Mouse (Mus musculus) limb, embryonic 10.5 days (tissue): ENCODE results near the gene Gm5129. TPM values are rescaled to one million over a fixed set of nuclear protein-coding genes. Genes with fewer than 3 reads are reported as not detected.

Source experiments
- DNase-seq: peaks from one replicate; pipeline ENCODE4 v3.0.0-alpha.2; 2017; ENCODE audit warnings: low spot score
- H3K27ac ChIP-seq: fragments of 300-500 bp; sonication (generic); 2 replicates; pipeline ENCODE4 v1.5.1; 2016; ENCODE audit warnings: mild to moderate bottlenecking
- H3K27me3 ChIP-seq: fragments of 300-500 bp; sonication (generic); 2 replicates; pipeline ENCODE4 v1.6.1; 2016; ENCODE audit warnings: low read depth, mild to moderate bottlenecking; ENCODE audit not compliant: poor library complexity, severe bottlenecking
- H3K36me3 ChIP-seq: fragments of 300-500 bp; sonication (generic); 2 replicates; pipeline ENCODE4 v1.6.1; 2016; ENCODE audit warnings: mild to moderate bottlenecking, moderate library complexity
- H3K4me1 ChIP-seq: fragments of 300-500 bp; sonication (generic); 2 replicates; pipeline ENCODE4 v1.6.1; 2016
- H3K4me3 ChIP-seq: fragments of 300-500 bp; sonication (generic); 2 replicates; pipeline ENCODE4 v1.5.1; 2016; ENCODE audit warnings: mild to moderate bottlenecking, moderate library complexity
- H3K9me3 ChIP-seq: fragments of 300-500 bp; sonication (generic); replicated peaks from 2 replicates; pipeline ENCODE4 v1.6.1; 2016; ENCODE audit warnings: mild to moderate bottlenecking
- WGBS: fragments of 180-500 bp; shearing (Covaris S2); methylation state at CpG from one replicate; pipeline ENCODE4 v1.1.7; 2016; 5-methylcytosine and 5-hydroxymethylcytosine counted together
- polyA plus RNA-seq: library from polyadenylated mRNA; unstranded; fragments of >200 nt; fragmentation: Nextera tagmentation; extraction: Ambion mirVana; gene quantifications from 2 replicates; pipeline ENCODE4 v1.2.1, GENCODE M21; 2016

Gm5129 gene
- polyA plus RNA-seq, 1 experiment from 2014 or later = 0.86 TPM

GRCm38 (mm10) chr5:29708258-29708657, 27.5 kb downstream of the Gm5129 start:
- WGBS = 17% methylated on average over 5 of the region's 5 CpGs
- DNase-seq = no peak
- no peak overlapping the region for H3K27ac ChIP-seq
- peaks cover 12% of the 10 kb centered on the region; the same call in 1 of the 2 replicates for H3K4me1 ChIP-seq
- H3K4me3 ChIP-seq = no peak overlapping the region
- H3K27me3 ChIP-seq = no peaks in the 10 kb centered on the region
- H3K9me3 ChIP-seq = no peaks in the 10 kb centered on the region
- H3K36me3 ChIP-seq = no peaks in the 10 kb centered on the region

GRCm38 (mm10) chr5:29707241-29707640, 28.5 kb downstream of the Gm5129 start:
- WGBS = 91% methylated on average over 4 of the region's 4 CpGs
- Histone ChIP-seq H3K4me3 (no peak overlapping the region), H3K36me3 (no peaks in the 10 kb centered on the region), H3K27me3 (no peaks in the 10 kb centered on the region), H3K4me1 (peaks cover 10% of the 10 kb centered on the region; the same call in 1 of the 2 replicates), H3K9me3 (no peaks in the 10 kb centered on the region), H3K27ac (no peak overlapping the region)
- DNase-seq = no peak

DNA sequence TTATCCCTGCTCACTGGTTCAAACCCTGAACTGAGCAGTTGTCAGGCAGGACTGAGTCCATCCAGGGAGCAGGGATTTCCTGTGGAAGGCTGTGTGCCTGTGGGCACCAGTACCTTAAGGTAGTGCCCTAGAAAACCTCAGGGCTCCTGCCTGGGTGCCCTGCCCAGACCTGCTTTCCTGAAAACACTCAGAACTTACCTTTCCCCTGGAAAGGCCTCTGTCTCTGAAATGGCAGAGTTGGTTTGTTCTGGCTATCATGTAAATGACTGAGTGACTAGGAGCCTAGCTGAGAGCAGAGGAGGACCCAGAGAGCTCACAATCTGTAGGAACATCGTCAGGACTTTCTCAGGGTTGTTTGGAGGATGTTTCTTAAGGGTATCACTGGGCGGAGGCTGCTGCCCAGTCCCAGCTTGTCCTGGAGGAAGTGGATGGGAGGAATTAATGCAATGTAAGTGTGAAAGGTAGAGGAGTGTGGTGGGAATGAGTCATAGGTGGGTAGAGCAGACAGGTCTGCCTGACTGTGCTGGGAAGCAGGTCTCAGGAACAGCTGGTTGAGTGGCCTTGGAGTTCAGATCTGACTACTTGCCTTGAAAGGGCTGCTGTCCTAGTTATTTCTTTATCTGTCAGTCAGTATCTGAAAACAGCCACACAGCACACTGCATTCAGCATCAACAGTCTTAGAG, 36.1 kb downstream of the Gm5129 start:
- WGBS = 85% methylated on average over 2 of the region's 2 CpGs
- Histone ChIP-seq H3K27ac (no peak overlapping the region), H3K36me3 (no peaks in the 10 kb centered on the region), H3K27me3 (no peaks in the 10 kb centered on the region), H3K4me3 (no peak overlapping the region), H3K9me3 (no peaks in the 10 kb centered on the region), H3K4me1 (no peaks in the 10 kb centered on the region)
- no peak for DNase-seq

DNA sequence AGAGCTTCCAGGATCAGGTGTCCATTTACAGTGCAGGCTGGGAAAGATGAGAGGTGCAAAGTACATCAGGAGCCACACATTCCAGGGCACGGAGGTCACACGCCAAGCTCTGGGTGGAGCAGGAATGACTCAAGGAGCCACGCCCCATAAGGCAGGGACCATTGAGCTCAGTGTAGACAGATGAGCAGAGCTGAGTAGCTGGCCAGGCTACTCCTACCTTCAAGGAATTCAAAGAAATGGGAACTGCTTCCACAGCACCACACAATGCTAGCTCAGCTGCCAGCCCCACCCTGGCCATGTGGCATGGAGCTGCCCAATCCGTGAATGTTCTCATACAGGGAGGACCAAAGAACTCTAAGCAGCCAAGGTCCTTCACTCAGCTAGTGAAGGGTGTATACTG, 37.2 kb downstream of the Gm5129 start:
- Histone ChIP-seq H3K4me1 (no peaks in the 10 kb centered on the region), H3K36me3 (no peaks in the 10 kb centered on the region), H3K9me3 (no peaks in the 10 kb centered on the region), H3K27me3 (no peaks in the 10 kb centered on the region), H3K27ac (no peak overlapping the region), H3K4me3 (no peak overlapping the region)
- no peak for DNase-seq
- 77% methylated on average over 4 of the region's 4 CpGs for WGBS

DNA sequence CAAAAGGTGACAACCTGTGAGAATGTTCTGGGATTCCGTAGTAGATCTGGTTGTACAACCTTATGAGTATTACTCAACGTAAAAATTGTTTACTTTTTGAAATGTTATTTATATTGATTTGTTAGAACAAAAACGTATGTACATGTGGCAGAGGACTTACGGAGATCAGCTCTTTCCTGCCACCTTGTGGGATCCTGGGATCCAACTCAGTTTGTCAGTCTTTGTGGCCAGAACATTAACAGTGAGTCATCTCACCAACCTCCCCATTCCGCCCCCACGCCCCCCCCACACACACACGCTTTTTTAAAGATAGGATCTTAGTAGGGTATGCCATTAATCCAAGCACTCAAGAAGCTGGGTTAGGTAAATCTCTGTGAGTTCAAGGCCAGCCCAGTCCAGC, 47.4 kb downstream of the Gm5129 start:
- 66% methylated on average over 7 of the region's 7 CpGs for WGBS
- no peaks in the 10 kb centered on the region for H3K9me3 ChIP-seq
- H3K4me1 ChIP-seq = no peaks in the 10 kb centered on the region
- no peak for DNase-seq
- H3K27me3 ChIP-seq = no peaks in the 10 kb centered on the region
- no peak overlapping the region for H3K4me3 ChIP-seq
- no peak overlapping the region for H3K27ac ChIP-seq
- H3K36me3 ChIP-seq = no peaks in the 10 kb centered on the region

DNA sequence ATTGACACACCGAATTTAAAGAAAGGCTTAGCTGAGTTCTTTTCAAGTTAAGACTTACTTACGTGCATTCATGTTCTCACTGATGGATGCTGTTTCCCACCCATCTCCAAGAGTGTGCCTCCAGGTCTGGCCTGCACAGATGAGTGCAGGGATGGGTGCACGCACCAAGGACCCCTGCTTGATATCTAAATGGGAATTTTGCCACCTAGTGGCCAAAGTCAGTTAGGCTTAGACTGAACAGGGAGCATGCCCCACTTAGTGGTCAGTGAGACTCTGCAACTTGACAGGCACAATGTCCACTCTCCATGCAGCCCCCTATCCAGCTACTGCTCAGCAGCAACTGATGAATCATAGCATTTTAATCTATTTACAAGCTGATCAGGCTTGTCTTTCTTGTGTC, 48.1 kb downstream of the Gm5129 start:
- Histone ChIP-seq H3K9me3 (no peaks in the 10 kb centered on the region), H3K36me3 (no peaks in the 10 kb centered on the region), H3K4me1 (no peaks in the 10 kb centered on the region), H3K4me3 (no peak overlapping the region), H3K27ac (no peak overlapping the region), H3K27me3 (no peaks in the 10 kb centered on the region)
- WGBS = 60% methylated on average over 3 of the region's 3 CpGs
- DNase-seq = peak; percentile 46

Other genes with a start within 250 kb of the Gm5129 start
- 28.7 and 32.5 TPM in 2 replicates for gene Ube3c, start 166.7 kb downstream of the Gm5129 start, polyA plus RNA-seq
- 177 and 179 TPM in 2 replicates for gene Dnajb6, start 248 bp downstream of the Gm5129 start, polyA plus RNA-seq